Mouse (Mus musculus) C2C12 (cell line): Measurements from ENCODE around the gene Etv6.

Experiments
- CEBPB ChIP-seq: IDR thresholded peaks from one replicate; pipeline ENCODE4 v1.6.1; 2011; ENCODE audit warnings: low read depth, mild to moderate bottlenecking, control low read depth, moderate library complexity
- CTCF ChIP-seq: IDR thresholded peaks from one replicate; pipeline ENCODE4 v1.5.1; 2011; ENCODE audit not compliant: control insufficient read depth, insufficient read depth, insufficient read length
- MAX ChIP-seq: IDR thresholded peaks from one replicate; pipeline ENCODE4 v1.6.1; 2011; ENCODE audit warnings: mild to moderate bottlenecking, control low read depth
- MYOG ChIP-seq: IDR thresholded peaks from one replicate; pipeline ENCODE4 v1.6.1; 2011; ENCODE audit not compliant: control insufficient read depth, insufficient read length; ENCODE audit errors: extremely low read depth
- USF1 ChIP-seq: IDR thresholded peaks from one replicate; pipeline ENCODE4 v1.6.1; 2011; ENCODE audit warnings: low read depth, mild to moderate bottlenecking, control low read depth, moderate library complexity

DNA sequence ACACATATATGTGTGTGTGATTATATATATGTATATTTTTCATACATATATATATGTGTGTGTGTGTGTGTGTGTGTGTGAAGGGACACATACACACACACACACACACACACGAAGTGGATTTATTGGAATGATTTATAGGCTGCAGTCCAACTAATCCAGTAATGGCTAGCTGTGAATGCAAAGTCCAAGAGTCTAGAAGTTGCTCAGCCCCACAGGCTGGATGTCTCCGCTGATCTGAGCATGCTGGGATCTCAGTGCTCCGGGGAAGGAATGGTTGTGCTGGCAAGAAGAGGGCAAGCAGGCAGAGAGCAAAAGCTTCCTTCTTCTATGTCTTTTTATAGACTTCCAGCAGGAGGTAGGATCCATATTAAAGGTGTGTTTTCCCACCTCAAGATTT lies 103.9 kb downstream of the Etv6 start:
- TF ChIP-seq CTCF, result no peak
- no peak for TF ChIP-seq USF1
- no peak for TF ChIP-seq CEBPB
- no peak for TF ChIP-seq MYOG
- TF ChIP-seq MAX, result no peak
